Mouse (Mus musculus) ES-Bruce4 (cell line): ENCODE results near the gene Veph1. TPM values are rescaled to one million over a fixed set of nuclear protein-coding genes. Genes with fewer than 3 reads are reported as not detected.

Experiments used
- H3K27ac ChIP-seq: 2 replicates; pipeline ENCODE4 v1.5.1; 2012; ENCODE audit warnings: low read length, inconsistent platforms; ENCODE audit not compliant: insufficient read depth
- H3K27me3 ChIP-seq: 2 replicates; pipeline ENCODE4 v1.6.1; 2012; ENCODE audit warnings: mild to moderate bottlenecking, low read length, inconsistent platforms; ENCODE audit not compliant: control insufficient read depth, poor library complexity, insufficient read depth, severe bottlenecking
- H3K36me3 ChIP-seq: 2 replicates; pipeline ENCODE4 v1.6.1; 2012; ENCODE audit warnings: inconsistent platforms, mild to moderate bottlenecking, low read length, moderate library complexity; ENCODE audit not compliant: control insufficient read depth, poor library complexity, insufficient read depth, severe bottlenecking
- H3K4me1 ChIP-seq: one replicate; pipeline ENCODE4 v1.8.1; 2011; ENCODE audit warnings: low read length; ENCODE audit not compliant: control insufficient read depth, insufficient read depth
- H3K4me3 ChIP-seq: 2 replicates; pipeline ENCODE4 v1.5.1; 2011; ENCODE audit warnings: low read depth, mild to moderate bottlenecking, low read length
- H3K9ac ChIP-seq: 2 replicates; pipeline ENCODE4 v1.6.1; 2012; ENCODE audit warnings: low read depth, mild to moderate bottlenecking, inconsistent platforms; ENCODE audit not compliant: poor library complexity, severe bottlenecking
- H3K9me3 ChIP-seq: replicated peaks from 2 replicates; pipeline ENCODE4 v1.6.1; 2012; ENCODE audit warnings: mild to moderate bottlenecking, low read length, inconsistent platforms; ENCODE audit not compliant: control insufficient read depth, poor library complexity, insufficient read depth, severe bottlenecking
- CTCF ChIP-seq: IDR thresholded peaks from one replicate; pipeline ENCODE4 v1.8.1; 2011; ENCODE audit warnings: low read depth, low read length
- EP300 ChIP-seq: IDR thresholded peaks from 2 replicates; pipeline ENCODE4 v1.6.1; 2011; ENCODE audit warnings: low read depth, low read length; ENCODE audit not compliant: insufficient read depth
- POLR2A ChIP-seq: IDR thresholded peaks from one replicate; pipeline ENCODE4 v1.8.1; 2011; ENCODE audit warnings: low read length; ENCODE audit not compliant: insufficient read depth
- polyA plus RNA-seq: library from polyadenylated mRNA; stranded (reverse); fragments of >200 nt; gene quantifications from 2 replicates; pipeline ENCODE4 v1.2.4, GENCODE M21; 2011; ENCODE audit warnings: low read depth; ENCODE audit not compliant: missing spikeins, insufficient read depth, insufficient read length

Veph1 gene
- polyA plus RNA-seq, 1 experiment = 0.12 TPM

- Histone ChIP-seq H3K27me3 (no peaks in the 10 kb centered on the region), H3K27ac (no peak overlapping the region), H3K9me3 (no peaks in the 10 kb centered on the region), H3K36me3 (no peaks in the 10 kb centered on the region), H3K4me1 (no peaks in the 10 kb centered on the region), H3K9ac (no peak overlapping the region), H3K4me3 (no peak overlapping the region)
- TF ChIP-seq POLR2A (no peak), EP300 (no peak), CTCF (no peak)
These were observed 159.0 kb downstream of the Veph1 start for GRCm38 (mm10) chr3:66137601-66138000.

- H3K9me3 ChIP-seq = no peaks in the 10 kb centered on the region
- no peaks in the 10 kb centered on the region for H3K27me3 ChIP-seq
- H3K36me3 ChIP-seq = no peaks in the 10 kb centered on the region
- H3K27ac ChIP-seq = no peak overlapping the region
- no peaks in the 10 kb centered on the region for H3K4me1 ChIP-seq
- H3K4me3 ChIP-seq = no peak overlapping the region
- no peak for TF ChIP-seq CTCF
- no peak for TF ChIP-seq EP300
- TF ChIP-seq POLR2A = no peak
- no peak overlapping the region for H3K9ac ChIP-seq
These were observed 165.2 kb downstream of the Veph1 start for GRCm38 (mm10) chr3:66131264-66131950.

- Histone ChIP-seq H3K36me3 (no peaks in the 10 kb centered on the region), H3K27me3 (no peaks in the 10 kb centered on the region), H3K4me1 (no peaks in the 10 kb centered on the region), H3K9ac (no peak overlapping the region), H3K9me3 (no peaks in the 10 kb centered on the region), H3K4me3 (no peak overlapping the region), H3K27ac (no peak overlapping the region)
- TF ChIP-seq CTCF (no peak), POLR2A (no peak), EP300 (no peak)
These were observed 166.9 kb downstream of the Veph1 start for GRCm38 (mm10) chr3:66129689-66130088.

GRCm38 (mm10) chr3:66105493-66105892 is 191.1 kb downstream of the Veph1 start:
- H3K27ac ChIP-seq = no peak overlapping the region
- TF ChIP-seq EP300 = no peak
- no peak for TF ChIP-seq POLR2A
- no peak for TF ChIP-seq CTCF
- H3K4me1 ChIP-seq = no peaks in the 10 kb centered on the region
- H3K36me3 ChIP-seq = no peaks in the 10 kb centered on the region
- no peaks in the 10 kb centered on the region for H3K9me3 ChIP-seq
- H3K4me3 ChIP-seq = no peak overlapping the region
- no peak overlapping the region for H3K9ac ChIP-seq
- no peaks in the 10 kb centered on the region for H3K27me3 ChIP-seq

GRCm38 (mm10) chr3:66102599-66102932 is 194.1 kb downstream of the Veph1 start:
- H3K9ac ChIP-seq = no peak overlapping the region
- H3K4me3 ChIP-seq = no peak overlapping the region
- no peaks in the 10 kb centered on the region for H3K36me3 ChIP-seq
- H3K27ac ChIP-seq = no peak overlapping the region
- no peaks in the 10 kb centered on the region for H3K27me3 ChIP-seq
- no peaks in the 10 kb centered on the region for H3K4me1 ChIP-seq
- H3K9me3 ChIP-seq = no peaks in the 10 kb centered on the region
- TF ChIP-seq CTCF (no peak), EP300 (no peak)

GRCm38 (mm10) chr3:66101809-66102598 is 194.6 kb downstream of the Veph1 start:
- Histone ChIP-seq H3K27ac (no peak overlapping the region), H3K9ac (no peak overlapping the region), H3K36me3 (no peaks in the 10 kb centered on the region), H3K9me3 (no peaks in the 10 kb centered on the region), H3K27me3 (no peaks in the 10 kb centered on the region), H3K4me3 (no peak overlapping the region), H3K4me1 (no peaks in the 10 kb centered on the region)
- TF ChIP-seq CTCF (no peak), POLR2A (no peak), EP300 (no peak)
